Mouse (Mus musculus) left cerebral cortex, postnatal 14 days (tissue): ENCODE results near the gene Taf1c. TPM values are rescaled to one million over a fixed set of nuclear protein-coding genes. Genes with fewer than 3 reads are reported as not detected.

Experiments used
- DNase-seq, 2 experiments: peaks; one replicate each; pipeline ENCODE4 v3.0.0; 2021 to 2022; ENCODE audit warnings: low spot score in 2 of 2, mixed read lengths in 1 of 2
- intact Hi-C: fragments of 180-260 bp; cut with DNase I; formaldehyde crosslinking; loops from one replicate; pipeline ENCODE4 v1.15.1; 2025
- total RNA-seq, 2 experiments: library from RNA; stranded (reverse); gene quantifications; 2 replicates each; pipeline ENCODE4 v1.2.3; 2021

The Taf1c gene
- total RNA-seq, 2 experiments from 2014 or later: 10.5 to 12.1 TPM

GRCm38 (mm10) chr8:119625788-119626187, 20.8 kb upstream of the Taf1c start:
- no peak for DNase-seq

DNA sequence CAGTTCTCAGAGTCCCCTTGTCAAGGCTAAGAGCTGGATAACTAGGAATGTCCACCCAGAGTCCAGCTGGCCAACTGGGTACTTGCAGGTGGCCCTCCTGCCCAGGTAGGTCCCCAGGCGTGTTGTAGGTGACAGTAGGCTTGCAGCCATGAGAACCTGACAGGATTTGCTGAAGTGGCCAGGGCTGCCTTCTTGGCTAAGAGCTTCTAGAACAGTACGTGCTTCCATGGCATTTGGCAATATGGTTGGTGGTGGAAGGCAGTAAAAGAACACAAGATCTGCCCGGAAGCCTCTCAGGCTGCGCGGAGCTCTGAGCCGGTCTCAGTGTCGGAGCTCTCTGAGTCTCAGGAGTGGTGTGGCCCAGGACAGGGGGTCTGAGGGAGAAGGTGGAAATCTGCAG, 19.9 kb upstream of the Taf1c start:
- intact Hi-C loops: no loop called here
- DNase-seq: no peak

More at GRCm38 (mm10) chr8:119625788-119626187, 20.8 kb upstream of the Taf1c start:
- intact Hi-C loops: no loop called here

DNA sequence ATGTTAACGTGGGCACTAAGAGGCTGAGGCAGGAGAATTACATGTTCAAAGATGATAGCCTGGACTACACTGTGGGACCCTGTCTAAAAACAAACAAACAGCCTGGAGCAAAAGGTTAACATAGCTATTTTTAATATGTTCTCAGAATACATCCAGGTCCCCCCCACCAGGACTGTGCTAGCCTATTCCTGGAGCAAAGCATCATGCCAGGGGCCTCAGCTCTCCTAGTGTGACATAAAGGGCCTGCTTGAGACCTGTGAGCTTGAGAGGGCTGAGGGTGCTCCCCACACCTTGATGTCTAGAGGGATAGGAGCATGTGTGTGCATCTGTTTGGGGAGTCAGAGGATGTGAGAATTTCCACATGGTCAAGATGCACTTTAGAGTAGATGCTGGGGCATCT, 18.7 kb upstream of the Taf1c start:
- DNase-seq: no peak
- intact Hi-C loops: no loop called here

- DNase-seq: no peak
- intact Hi-C loops: no loop called here
These were observed 18.0 kb upstream of the Taf1c start for GRCm38 (mm10) chr8:119623061-119623460.

DNA sequence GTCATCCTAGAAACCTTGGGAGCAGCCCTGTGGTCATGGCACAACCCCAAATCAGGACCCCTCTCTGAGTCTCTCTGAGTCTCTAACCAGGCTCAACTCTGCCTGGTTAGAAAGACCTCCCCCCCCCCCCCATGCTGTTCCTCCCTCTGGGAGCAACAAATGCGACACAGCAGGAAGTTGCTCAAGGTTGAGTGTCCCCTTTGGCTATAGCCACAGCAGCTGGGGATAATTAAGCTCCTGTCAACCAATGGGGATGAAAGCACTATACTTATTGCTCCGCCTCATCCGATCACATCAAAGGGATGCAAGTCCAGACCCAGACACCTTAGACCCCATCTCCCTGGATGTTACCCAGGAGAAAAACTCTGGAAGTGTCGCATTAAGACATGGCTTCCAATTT, 17.5 kb upstream of the Taf1c start:
- intact Hi-C loops: no loop called here
- no peak for DNase-seq

- intact Hi-C loops: no loop called here
- no peak for DNase-seq
These were observed 15.9 kb upstream of the Taf1c start for GRCm38 (mm10) chr8:119620848-119621465.

- intact Hi-C loops: no loop called here
- DNase-seq: no peak
These were observed 15.3 kb upstream of the Taf1c start for GRCm38 (mm10) chr8:119620116-119620840.

GRCm38 (mm10) chr8:119618887-119619286, 13.9 kb upstream of the Taf1c start:
- DNase-seq: no peak
- intact Hi-C loops: no loop called here

- intact Hi-C loops: no loop called here
- DNase-seq: no peak
These were observed 12.6 kb upstream of the Taf1c start for GRCm38 (mm10) chr8:119617586-119617985.

DNA sequence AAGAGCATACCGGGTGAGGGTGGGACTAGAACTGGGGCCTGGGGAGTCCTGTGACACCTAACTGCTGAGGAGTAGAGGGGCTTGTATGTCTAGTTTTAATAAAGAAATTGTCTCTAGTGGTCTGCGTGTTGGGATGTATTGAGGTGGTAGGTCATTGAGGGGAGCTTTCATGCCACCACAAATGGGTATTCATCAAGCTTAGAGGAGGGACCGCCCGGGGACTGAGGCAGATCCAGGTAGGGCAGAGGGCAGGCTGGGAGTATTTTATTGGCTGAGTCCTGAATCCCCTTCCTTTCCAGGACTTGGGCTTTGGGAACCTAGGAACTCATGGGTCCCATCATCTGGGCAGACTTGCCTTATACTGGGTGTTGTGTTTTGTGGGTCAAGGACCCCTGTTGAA, 11.8 kb upstream of the Taf1c start:
- DNase-seq: no peak
- intact Hi-C loops: no loop called here

GRCm38 (mm10) chr8:119616358-119616757, 11.3 kb upstream of the Taf1c start:
- intact Hi-C loops: no loop called here
- DNase-seq: no peak

DNA sequence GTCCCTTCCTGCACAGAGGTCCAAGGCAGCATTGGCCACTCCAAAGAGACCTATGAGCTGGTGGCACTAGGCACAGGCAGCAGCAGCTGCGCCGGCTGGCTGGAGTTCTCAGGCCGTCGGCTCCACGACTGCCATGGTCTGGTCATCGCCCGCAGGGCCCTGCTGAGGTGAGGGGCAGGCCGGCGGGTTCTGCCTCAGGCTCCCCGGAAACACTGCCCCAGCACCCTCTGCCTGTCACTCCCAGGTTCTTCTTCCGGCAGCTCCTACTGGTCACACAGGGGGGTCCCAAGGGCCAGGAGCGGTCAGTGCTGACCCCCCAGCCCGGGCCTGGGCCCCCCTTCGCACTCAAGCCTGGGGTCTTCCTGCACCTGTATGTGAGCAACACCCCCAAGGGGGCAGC, 10.1 kb upstream of the Taf1c start:
- intact Hi-C loops: no loop called here
- DNase-seq: no peak

DNA sequence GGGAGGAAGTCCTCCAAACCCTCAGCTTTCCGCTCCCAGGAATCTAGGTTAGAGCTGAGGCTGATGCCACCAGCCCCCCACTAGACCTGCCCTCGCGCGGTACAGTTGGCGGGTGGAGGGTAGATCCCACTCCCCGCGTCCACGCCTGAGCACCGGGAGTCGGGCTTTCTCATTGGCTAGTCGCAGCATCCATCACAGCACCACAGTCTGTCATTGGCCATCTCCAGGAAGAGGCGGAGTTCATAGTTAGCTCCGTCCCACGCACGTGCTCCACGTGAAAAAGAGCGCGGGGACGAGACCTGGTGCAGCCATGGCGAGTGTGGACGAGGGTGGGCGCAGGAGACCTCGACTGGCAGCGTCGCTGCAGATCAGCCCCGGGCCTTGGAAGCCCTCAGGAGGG, 7.4 kb upstream of the Taf1c start, which contains the start of gene Adad2:
Gene Adad2 (plus strand): TSS at position 277 of the 400 bp plus-strand sequence.
- no peak for DNase-seq
- intact Hi-C loops: no loop called here

DNA sequence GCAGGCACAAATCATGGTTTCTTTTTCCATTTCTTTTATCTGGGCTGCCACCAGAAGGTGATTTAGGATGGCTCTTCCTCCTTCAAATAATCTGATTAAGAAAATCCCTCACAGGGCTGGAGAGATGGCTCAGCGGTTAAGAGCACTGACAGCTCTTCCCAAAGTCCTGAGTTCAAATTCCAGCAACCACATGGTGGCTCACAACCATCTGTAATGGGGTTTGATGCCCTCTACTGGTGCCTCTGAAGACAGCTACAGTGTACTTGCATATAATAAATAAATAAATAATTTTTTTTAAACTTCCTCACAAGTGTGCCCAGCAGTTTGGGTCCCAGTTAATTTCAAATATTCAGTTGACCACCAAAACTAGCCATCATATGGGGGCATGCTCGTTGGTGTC, 1.2 kb upstream of the Taf1c start:
- no peak for DNase-seq
- intact Hi-C loops: no loop called here

GRCm38 (mm10) chr8:119604398-119604803, 621 bp downstream of the Taf1c start:
- intact Hi-C loops: loop anchor here (2.0 kb wide), 1 partner anchor 158 kb away; the partner anchor contains the start of gene Necab2

GRCm38 (mm10) chr8:119603771-119604170, 1.3 kb downstream of the Taf1c start:
- no peak for DNase-seq
- intact Hi-C loops: loop anchor here (2.0 kb wide), 1 partner anchor 157 kb away; the partner anchor contains the start of gene Necab2

More at GRCm38 (mm10) chr8:119604398-119604803, 621 bp downstream of the Taf1c start:
- DNase-seq: no peak

DNA sequence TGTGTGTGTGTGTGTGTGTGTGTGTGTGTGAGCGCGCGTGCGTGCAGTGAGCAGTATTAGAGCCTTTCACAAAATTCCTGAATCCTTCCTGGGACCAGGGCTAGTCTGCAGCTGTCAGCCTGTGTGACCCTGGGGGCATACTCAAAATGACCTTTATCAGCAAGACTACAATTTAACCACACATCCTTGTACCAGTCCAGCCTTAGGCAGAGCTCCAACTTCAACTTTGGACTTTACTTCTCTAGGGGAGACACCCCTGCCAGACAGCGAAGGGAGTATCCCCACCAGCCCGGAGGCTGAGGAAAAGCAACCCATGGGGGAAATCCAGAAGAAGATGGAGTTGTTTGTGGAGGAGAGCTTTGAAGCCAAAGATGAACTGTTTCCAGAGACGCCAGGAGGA, 13.6 kb downstream of the Taf1c start:
- DNase-seq: no peak
- intact Hi-C loops: loop anchor here (5.0 kb wide), 1 partner anchor 81 kb away; no protein-coding TSS in a partner anchor

DNA sequence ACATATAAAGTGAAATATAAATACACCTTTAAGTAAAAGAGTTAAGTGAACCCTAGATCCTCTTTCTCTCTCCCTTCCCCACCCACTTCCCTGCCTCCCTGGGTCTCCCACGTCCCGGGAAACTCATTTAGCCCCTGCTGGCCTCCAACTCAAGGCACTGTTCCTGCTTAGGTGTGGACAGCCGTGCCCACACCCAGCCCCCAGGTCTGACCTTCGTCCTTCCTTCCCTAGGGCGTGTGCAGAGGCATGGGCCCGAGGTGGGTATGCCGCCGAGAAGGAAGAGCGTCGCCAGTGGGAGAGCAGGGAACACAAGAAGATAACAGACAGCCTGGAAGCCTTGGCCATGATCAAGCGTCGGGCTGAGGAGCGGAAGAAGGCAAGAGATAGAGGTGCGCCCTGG, 14.7 kb downstream of the Taf1c start:
- DNase-seq: no peak
- intact Hi-C loops: loop anchor here (5.0 kb wide), 1 partner anchor 82 kb away; no protein-coding TSS in a partner anchor

- no peak for DNase-seq
- intact Hi-C loops: no loop called here
These were observed 16.2 kb downstream of the Taf1c start for GRCm38 (mm10) chr8:119588844-119589243.

DNA sequence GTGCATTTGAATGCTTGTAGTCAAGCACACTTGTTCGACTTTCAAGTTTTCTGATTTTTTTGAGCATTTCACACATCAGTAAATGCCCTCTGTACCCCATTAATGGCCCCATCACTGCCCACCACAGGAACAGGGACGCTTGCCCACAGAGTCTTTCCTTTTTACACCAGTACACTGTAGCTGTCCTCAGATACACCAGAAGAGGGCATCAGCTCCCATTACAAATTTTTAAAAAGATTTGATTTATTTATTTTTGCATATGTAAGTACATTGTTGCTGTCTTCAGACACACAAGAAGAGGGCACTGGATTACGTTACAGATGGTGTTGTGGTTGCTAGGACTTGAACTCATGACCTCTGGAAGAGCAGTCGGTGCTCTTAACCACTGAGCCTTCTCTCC, 16.7 kb downstream of the Taf1c start:
- intact Hi-C loops: no loop called here
- DNase-seq: no peak

DNA sequence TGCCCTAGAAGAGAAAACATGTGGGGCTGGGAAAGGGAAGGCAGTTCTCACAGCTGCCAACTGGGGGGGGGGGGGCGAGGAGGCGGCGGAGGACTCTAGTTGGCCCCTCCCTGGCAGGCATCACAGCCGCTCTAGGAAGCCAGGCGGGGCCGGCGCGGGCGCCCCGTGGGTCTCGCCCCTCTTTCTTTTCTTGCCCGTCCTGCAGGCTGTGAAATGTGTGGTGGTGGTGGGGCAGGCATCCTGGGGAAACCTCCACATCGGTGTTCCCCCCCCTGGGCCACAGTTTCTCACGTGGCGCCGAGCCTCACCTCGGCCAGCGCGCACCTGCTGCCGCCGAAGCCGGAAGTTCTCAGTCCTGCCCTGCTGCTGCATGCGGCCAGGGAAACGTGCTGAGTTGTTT, 19.1 kb downstream of the Taf1c start:
- intact Hi-C loops: no loop called here
- no peak for DNase-seq
